Mouse (Mus musculus): ENCODE results near the gene Got1.

Got1 gene

GRCm38 (mm10) chr19:43524187-43525103 is at the start of gene Got1:
Gene Got1 (minus strand): TSS chr19:43524605.
- DNase-seq = peak; percentile 91

- DNase-seq = peak; percentile 68
These were observed 46.7 kb upstream of the Got1 start for GRCm38 (mm10) chr19:43570831-43571790.

- no peak for DNase-seq
These were observed 44.7 kb upstream of the Got1 start for GRCm38 (mm10) chr19:43569133-43569532.

- DNase-seq = no peak
These were observed 43.9 kb upstream of the Got1 start for GRCm38 (mm10) chr19:43568298-43568697.

GRCm38 (mm10) chr19:43563166-43563565 is 38.8 kb upstream of the Got1 start:
- DNase-seq = no peak

- no peak for DNase-seq
These were observed 37.4 kb upstream of the Got1 start for GRCm38 (mm10) chr19:43561841-43562240.

GRCm38 (mm10) chr19:43560244-43560643 is 35.8 kb upstream of the Got1 start:
- DNase-seq = no peak

- no peak for DNase-seq
These were observed 27.1 kb upstream of the Got1 start for GRCm38 (mm10) chr19:43551493-43551890.

GRCm38 (mm10) chr19:43550706-43551492 is 26.5 kb upstream of the Got1 start:
- DNase-seq = no peak

GRCm38 (mm10) chr19:43548060-43548459 is 23.7 kb upstream of the Got1 start:
- no peak for DNase-seq

GRCm38 (mm10) chr19:43546337-43547117 is 22.1 kb upstream of the Got1 start:
- DNase-seq = no peak

GRCm38 (mm10) chr19:43535372-43535771 is 11.0 kb upstream of the Got1 start:
- DNase-seq = no peak

- DNase-seq = peak; percentile 57
These were observed 6.5 kb upstream of the Got1 start for GRCm38 (mm10) chr19:43530921-43531320.

GRCm38 (mm10) chr19:43530197-43530770 is 5.9 kb upstream of the Got1 start:
- DNase-seq = peak; percentile 48

GRCm38 (mm10) chr19:43528056-43528587 is 3.7 kb upstream of the Got1 start:
- no peak for DNase-seq

- no peak for DNase-seq
These were observed 2.7 kb upstream of the Got1 start for GRCm38 (mm10) chr19:43527131-43527530.

GRCm38 (mm10) chr19:43526025-43526424 is 1.6 kb upstream of the Got1 start:
- DNase-seq = no peak

GRCm38 (mm10) chr19:43525566-43525965 is 1.2 kb upstream of the Got1 start:
- no peak for DNase-seq

GRCm38 (mm10) chr19:43525104-43525482 is 688 bp upstream of the Got1 start:
- DNase-seq = no peak

- peak; percentile 31 for DNase-seq
These were observed 854 bp downstream of the Got1 start for GRCm38 (mm10) chr19:43523551-43523950.

GRCm38 (mm10) chr19:43521996-43522395 is 2.4 kb downstream of the Got1 start:
- DNase-seq = no peak
